Mouse (Mus musculus) heart, embryonic 11.5 days (tissue): ENCODE data around the gene Smarca2. TPM values are rescaled to one million over a fixed set of nuclear protein-coding genes. Genes with fewer than 3 reads are reported as not detected.

Experiments used
- ATAC-seq: fragments of 200-750 bp; cut with Nextera tagmentation; replicated peaks from 2 replicates; pipeline ENCODE4 v1.8.0; 2017; ENCODE audit warnings: moderate library complexity; ENCODE audit not compliant: insufficient number of reproducible peaks, low FRiP score, low TSS enrichment
- H3K27ac ChIP-seq: fragments of 300-500 bp; sonication (generic); 2 replicates; pipeline ENCODE4 v1.5.1; 2014; ENCODE audit warnings: mild to moderate bottlenecking, low read depth, low read length
- H3K27me3 ChIP-seq: fragments of 300-500 bp; sonication (generic); 2 replicates; pipeline ENCODE4 v1.6.1; 2014; ENCODE audit warnings: mild to moderate bottlenecking, low read length, mixed read lengths; ENCODE audit not compliant: control insufficient read depth, insufficient read depth
- H3K36me3 ChIP-seq: fragments of 300-500 bp; sonication (generic); 2 replicates; pipeline ENCODE4 v1.6.1; 2014; ENCODE audit warnings: mild to moderate bottlenecking, low read length, moderate library complexity, mixed read lengths; ENCODE audit not compliant: control insufficient read depth, insufficient read depth
- H3K4me1 ChIP-seq: fragments of 300-500 bp; sonication (generic); 2 replicates; pipeline ENCODE4 v1.6.1; 2014; ENCODE audit warnings: low read length; ENCODE audit not compliant: control insufficient read depth, insufficient read depth
- H3K4me2 ChIP-seq: fragments of 300-500 bp; sonication (generic); 2 replicates; pipeline ENCODE4 v1.6.1; 2014; ENCODE audit warnings: mild to moderate bottlenecking, moderate library complexity
- H3K4me3 ChIP-seq: fragments of 300-500 bp; sonication (generic); 2 replicates; pipeline ENCODE4 v1.5.1; 2014; ENCODE audit warnings: low read depth, low read length
- H3K9ac ChIP-seq: fragments of 300-500 bp; sonication (generic); 2 replicates; pipeline ENCODE4 v1.6.1; 2014; ENCODE audit warnings: mild to moderate bottlenecking, low read depth, low read length, moderate library complexity
- H3K9me3 ChIP-seq: fragments of 300-500 bp; sonication (generic); replicated peaks from 2 replicates; pipeline ENCODE4 v1.6.1; 2016; ENCODE audit warnings: low read length; ENCODE audit not compliant: control insufficient read depth
- WGBS: fragments of 180-500 bp; shearing (Covaris S2); extraction: QIAGEN DNeasy Blood & Tissue Kit; methylation state at CpG from one replicate; pipeline ENCODE4 v1.1.7; 2014; ENCODE audit not compliant: insufficient replicate concordance; 5-methylcytosine and 5-hydroxymethylcytosine counted together
- polyA plus RNA-seq: library from polyadenylated mRNA; unstranded; fragments of >200 nt; fragmentation: Nextera tagmentation; extraction: Ambion mirVana; gene quantifications from 2 replicates; pipeline ENCODE4 v1.2.1, GENCODE M21; 2014

Smarca2 gene
- polyA plus RNA-seq, 1 experiment from 2014 or later, result 26.6 TPM

DNA sequence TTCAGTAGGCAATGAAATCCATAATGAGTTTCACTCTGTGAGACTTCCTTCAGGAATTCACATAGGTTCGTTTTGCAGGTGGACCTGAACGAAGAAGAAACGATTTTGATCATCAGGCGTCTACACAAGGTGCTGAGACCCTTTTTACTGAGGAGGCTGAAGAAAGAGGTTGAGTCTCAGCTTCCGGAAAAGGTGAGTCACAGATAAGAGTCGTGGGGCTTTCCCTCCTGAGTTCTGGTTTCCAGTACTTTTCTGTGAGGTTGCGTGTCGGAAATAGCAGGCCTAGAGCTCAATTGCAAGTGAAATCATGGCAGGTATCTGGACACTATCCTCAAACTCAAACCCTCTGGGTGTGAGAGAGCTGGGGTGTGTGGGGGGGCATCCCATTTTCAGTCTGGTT lies 78.9 kb downstream of the Smarca2 start:
- Histone ChIP-seq H3K27me3 (no peaks in the 10 kb centered on the region), H3K4me3 (no peak overlapping the region), H3K4me1 (no peaks in the 10 kb centered on the region), H3K9me3 (no peaks in the 10 kb centered on the region), H3K4me2 (no peak overlapping the region), H3K9ac (no peak overlapping the region), H3K36me3 (0 out of 2 replicates have a peak, but pooled peaks cover 3% of the 10 kb centered on the region), H3K27ac (no peak overlapping the region)
- ATAC-seq, result no peak
- WGBS, result 77% methylated on average over 8 of the region's 8 CpGs

DNA sequence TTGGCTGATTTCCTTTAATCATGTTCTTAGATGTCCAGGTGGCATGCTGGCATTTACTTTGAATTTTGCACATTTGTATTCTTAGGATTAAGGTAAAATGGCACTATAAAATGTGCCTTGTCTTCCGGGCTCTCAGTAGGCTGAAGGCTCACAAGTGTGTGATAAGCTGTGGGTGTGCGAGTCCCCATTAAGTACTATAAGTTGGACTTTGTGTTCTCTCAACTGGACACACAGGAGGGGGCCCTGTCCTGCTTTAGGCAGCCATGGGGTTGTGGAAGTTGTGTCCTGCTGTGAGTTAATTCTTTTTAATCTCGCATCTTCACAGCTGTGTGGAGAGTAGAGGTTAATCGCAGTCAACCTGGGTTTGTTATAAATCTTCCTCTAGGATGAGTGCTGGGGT lies 85.7 kb downstream of the Smarca2 start:
- H3K4me2 ChIP-seq, result no peak overlapping the region
- H3K27ac ChIP-seq, result no peak overlapping the region
- ATAC-seq, result no peak
- no peaks in the 10 kb centered on the region for H3K36me3 ChIP-seq
- H3K9ac ChIP-seq, result no peak overlapping the region
- 69% methylated on average over 4 of the region's 4 CpGs for WGBS
- no peaks in the 10 kb centered on the region for H3K27me3 ChIP-seq
- H3K9me3 ChIP-seq, result no peaks in the 10 kb centered on the region
- no peak overlapping the region for H3K4me3 ChIP-seq
- no peaks in the 10 kb centered on the region for H3K4me1 ChIP-seq

DNA sequence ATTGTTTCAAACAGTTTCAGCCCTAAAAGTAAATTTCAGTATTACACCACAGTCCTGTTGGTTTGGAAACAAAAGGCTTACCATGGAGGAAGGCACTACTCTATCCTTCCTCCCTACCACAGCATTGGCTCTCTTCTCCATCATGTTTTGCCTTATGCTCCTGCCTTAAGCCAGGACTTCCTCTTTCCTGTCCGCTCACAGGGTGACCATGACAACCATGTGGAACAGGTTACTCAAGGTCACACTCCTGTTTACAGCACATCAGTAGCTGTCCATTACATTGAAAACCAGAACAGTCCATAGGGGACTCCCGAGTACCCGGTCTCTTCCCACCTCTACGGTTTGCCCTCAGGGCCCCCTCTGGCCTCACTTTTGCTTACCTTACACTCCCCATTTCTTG lies 92.3 kb downstream of the Smarca2 start:
- ATAC-seq, result no peak
- Histone ChIP-seq H3K9ac (no peak overlapping the region), H3K4me3 (no peak overlapping the region), H3K4me2 (no peak overlapping the region), H3K4me1 (no peaks in the 10 kb centered on the region), H3K36me3 (peaks cover 5% of the 10 kb centered on the region; the same call in 1 of the 2 replicates), H3K27me3 (no peaks in the 10 kb centered on the region), H3K27ac (no peak overlapping the region), H3K9me3 (no peaks in the 10 kb centered on the region)
- 65% methylated on average over 4 of the region's 4 CpGs for WGBS

DNA sequence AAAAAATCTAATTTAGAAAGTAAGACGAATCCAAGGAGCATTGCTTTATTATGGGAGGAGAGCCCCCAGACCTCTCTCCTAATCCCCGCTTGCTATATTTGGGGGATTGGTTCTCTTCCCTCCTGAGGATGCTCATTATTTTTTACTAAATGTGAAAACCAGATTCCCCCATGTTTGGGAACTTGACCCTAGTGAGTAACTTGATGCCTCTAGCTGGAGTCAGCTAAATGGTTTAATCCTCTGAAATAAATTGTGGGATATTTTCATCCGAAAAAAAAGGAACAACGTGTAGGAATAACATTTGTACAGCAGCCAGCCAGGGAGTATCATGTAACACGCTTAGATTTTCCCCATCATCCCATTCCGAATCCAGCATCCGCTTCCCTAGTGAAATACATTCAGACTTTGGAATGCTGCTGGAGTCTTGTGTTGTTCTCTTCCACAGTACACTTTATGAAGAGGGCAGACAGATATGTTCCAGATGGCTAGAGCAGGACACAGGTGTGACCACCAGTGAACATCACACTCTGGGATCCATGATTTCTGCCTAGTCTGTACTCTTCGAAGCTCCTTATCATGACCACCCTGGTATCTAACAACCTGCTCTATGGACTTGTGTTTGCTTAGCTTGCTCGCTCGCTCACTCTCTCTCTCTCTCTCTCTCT lies 99.8 kb downstream of the Smarca2 start:
- peaks cover 3% of the 10 kb centered on the region; the same call in 1 of the 2 replicates for H3K36me3 ChIP-seq
- H3K27ac ChIP-seq, result no peak overlapping the region
- no peaks in the 10 kb centered on the region for H3K9me3 ChIP-seq
- H3K9ac ChIP-seq, result no peak overlapping the region
- ATAC-seq, result no peak
- no peak overlapping the region for H3K4me3 ChIP-seq
- H3K27me3 ChIP-seq, result no peaks in the 10 kb centered on the region
- 76% methylated on average over 10 of the region's 10 CpGs for WGBS
- H3K4me2 ChIP-seq, result no peak overlapping the region
- H3K4me1 ChIP-seq, result peaks cover 9% of the 10 kb centered on the region

DNA sequence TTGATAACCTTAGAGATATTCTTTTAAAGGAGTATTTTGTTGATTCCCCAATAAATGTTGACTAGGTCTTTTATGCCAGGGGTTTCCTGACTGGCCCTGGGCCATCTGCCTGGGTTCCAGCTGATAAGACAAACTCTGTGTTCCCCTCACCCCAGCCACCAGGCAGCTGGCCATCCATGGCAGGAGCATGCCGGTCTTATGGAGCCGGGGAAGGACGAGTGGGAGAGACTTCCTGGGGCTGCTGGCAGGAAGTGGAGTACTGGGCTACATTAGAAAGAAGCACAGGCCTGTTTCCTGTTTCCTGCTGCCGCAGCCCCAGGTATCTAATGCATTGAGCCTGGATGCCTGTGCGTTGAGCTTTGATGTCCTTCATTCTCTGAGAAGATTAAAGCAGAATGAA lies 102.1 kb downstream of the Smarca2 start:
- Histone ChIP-seq H3K4me3 (no peak overlapping the region), H3K27ac (no peak overlapping the region)
- 29% methylated on average over 5 of the region's 5 CpGs for WGBS

DNA sequence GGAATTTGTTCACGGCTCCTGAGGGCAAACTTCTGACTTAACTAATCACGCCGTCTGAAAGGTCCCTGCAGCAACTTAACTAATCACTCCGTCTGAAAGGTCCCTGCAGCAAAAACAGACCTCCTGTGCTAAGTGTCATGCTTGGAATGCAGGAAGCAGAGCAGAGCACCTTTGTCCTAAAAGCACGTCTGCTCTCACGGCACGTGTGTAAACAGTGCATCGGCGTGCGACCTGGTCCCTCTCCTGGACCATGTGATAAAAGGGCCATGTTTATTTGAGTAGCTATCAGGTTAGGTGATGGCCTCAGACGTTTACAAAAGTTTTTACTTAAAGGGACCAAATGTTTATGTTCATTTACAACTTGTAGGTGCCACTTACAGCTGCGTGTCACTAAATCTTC lies 104.2 kb downstream of the Smarca2 start:
- Histone ChIP-seq H3K4me2 (peak overlapping the region; percentile 35), H3K27me3 (no peaks in the 10 kb centered on the region), H3K36me3 (no peaks in the 10 kb centered on the region), H3K4me1 (peaks cover 9% of the 10 kb centered on the region), H3K27ac (no peak overlapping the region), H3K9ac (no peak overlapping the region), H3K4me3 (no peak overlapping the region), H3K9me3 (no peaks in the 10 kb centered on the region)
- 19% methylated on average over 12 of the region's 12 CpGs for WGBS
- no peak for ATAC-seq

More for the DNA sequence above, 102.1 kb downstream of the Smarca2 start:
- ATAC-seq, result no peak
- Histone ChIP-seq H3K4me1 (peaks cover 9% of the 10 kb centered on the region), H3K9ac (no peak overlapping the region), H3K4me2 (no peak overlapping the region), H3K27me3 (no peaks in the 10 kb centered on the region), H3K36me3 (no peaks in the 10 kb centered on the region), H3K9me3 (no peaks in the 10 kb centered on the region)

DNA sequence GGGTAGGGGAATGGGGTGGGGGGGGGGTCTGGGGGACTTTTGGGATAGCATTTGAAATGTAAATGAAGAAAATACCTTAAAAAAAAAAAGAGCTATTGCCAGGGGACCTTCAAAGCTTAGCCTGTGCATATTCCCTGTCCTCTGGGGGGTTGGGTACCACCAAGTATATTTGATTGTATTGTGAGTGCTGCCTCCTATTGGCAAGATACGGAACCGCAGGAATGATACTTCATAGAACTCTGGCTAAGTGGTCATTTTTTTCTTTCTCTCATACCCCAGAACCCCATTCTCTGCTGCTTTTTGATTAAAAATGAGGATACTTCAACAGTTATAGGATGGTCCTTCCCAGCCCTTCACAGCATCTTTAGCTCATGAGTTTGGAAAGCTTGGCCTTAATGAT lies 106.4 kb downstream of the Smarca2 start:
- 27% methylated on average over 2 of the region's 2 CpGs for WGBS
- ATAC-seq, result no peak
- H3K4me3 ChIP-seq, result no peak overlapping the region
- no peak overlapping the region for H3K9ac ChIP-seq
- no peaks in the 10 kb centered on the region for H3K9me3 ChIP-seq
- H3K4me2 ChIP-seq, result no peak overlapping the region
- no peak overlapping the region for H3K27ac ChIP-seq
- H3K27me3 ChIP-seq, result no peaks in the 10 kb centered on the region
- H3K4me1 ChIP-seq, result peaks cover 8% of the 10 kb centered on the region
- H3K36me3 ChIP-seq, result no peaks in the 10 kb centered on the region

DNA sequence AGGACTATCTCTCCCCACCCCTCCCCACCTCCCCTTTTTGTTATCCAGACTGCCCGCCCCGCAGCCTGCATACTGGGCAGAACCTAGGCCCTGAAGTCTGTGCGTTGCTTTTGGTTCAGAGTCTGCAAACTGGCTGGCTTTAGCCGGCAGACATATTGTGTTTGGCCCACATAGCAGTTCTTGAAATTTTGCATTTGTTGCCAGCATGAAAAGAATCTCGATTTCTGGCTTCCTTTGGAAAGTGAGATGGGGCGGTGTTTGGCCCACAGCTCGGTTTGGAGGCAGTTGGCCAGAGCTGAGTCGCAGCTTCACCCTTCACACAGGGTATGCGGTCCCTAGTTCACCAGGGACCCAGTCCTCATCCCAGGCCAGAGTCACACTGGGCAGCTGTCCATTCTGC lies 111.4 kb downstream of the Smarca2 start:
- no peaks in the 10 kb centered on the region for H3K4me1 ChIP-seq
- ATAC-seq, result no peak
- H3K4me3 ChIP-seq, result no peak overlapping the region
- no peak overlapping the region for H3K4me2 ChIP-seq
- no peaks in the 10 kb centered on the region for H3K9me3 ChIP-seq
- 66% methylated on average over 9 of the region's 9 CpGs for WGBS
- no peaks in the 10 kb centered on the region for H3K36me3 ChIP-seq
- H3K27me3 ChIP-seq, result no peaks in the 10 kb centered on the region
- no peak overlapping the region for H3K9ac ChIP-seq
- no peak overlapping the region for H3K27ac ChIP-seq

DNA sequence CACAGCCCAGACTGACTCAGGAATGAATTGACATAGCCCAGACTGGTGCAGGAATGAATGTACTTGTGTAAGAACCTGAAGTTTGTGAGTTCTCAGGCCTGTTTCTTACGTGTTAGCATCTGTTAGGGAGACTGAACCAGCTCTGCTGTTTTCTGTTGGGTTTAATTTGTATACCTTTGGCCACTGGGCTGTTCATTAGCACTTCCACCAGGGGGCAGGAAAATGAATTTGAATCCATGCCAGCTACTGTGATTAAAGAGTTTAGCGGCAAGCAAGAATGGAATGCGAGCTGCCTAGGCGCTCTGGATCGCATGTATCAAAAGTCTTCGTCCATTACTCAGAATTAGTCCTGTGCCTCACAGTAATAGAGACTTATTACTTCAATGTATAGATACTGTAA lies 113.4 kb downstream of the Smarca2 start:
- no peak for ATAC-seq
- H3K27ac ChIP-seq, result no peak overlapping the region

More for the DNA sequence above, 113.4 kb downstream of the Smarca2 start:
- Histone ChIP-seq H3K4me1 (no peaks in the 10 kb centered on the region), H3K9me3 (no peaks in the 10 kb centered on the region), H3K36me3 (no peaks in the 10 kb centered on the region), H3K4me2 (no peak overlapping the region), H3K4me3 (no peak overlapping the region), H3K9ac (no peak overlapping the region), H3K27me3 (no peaks in the 10 kb centered on the region)
- 26% methylated on average over 6 of the region's 6 CpGs for WGBS
